Mouse (Mus musculus): ENCODE measurements at regions not wholly inside any gene's neighbourhood (a gene's known extent, or its start where the extent isn't known, plus 50 kb on each side); places are given as distances from the start of the nearest gene placed in this dataset.

DNA sequence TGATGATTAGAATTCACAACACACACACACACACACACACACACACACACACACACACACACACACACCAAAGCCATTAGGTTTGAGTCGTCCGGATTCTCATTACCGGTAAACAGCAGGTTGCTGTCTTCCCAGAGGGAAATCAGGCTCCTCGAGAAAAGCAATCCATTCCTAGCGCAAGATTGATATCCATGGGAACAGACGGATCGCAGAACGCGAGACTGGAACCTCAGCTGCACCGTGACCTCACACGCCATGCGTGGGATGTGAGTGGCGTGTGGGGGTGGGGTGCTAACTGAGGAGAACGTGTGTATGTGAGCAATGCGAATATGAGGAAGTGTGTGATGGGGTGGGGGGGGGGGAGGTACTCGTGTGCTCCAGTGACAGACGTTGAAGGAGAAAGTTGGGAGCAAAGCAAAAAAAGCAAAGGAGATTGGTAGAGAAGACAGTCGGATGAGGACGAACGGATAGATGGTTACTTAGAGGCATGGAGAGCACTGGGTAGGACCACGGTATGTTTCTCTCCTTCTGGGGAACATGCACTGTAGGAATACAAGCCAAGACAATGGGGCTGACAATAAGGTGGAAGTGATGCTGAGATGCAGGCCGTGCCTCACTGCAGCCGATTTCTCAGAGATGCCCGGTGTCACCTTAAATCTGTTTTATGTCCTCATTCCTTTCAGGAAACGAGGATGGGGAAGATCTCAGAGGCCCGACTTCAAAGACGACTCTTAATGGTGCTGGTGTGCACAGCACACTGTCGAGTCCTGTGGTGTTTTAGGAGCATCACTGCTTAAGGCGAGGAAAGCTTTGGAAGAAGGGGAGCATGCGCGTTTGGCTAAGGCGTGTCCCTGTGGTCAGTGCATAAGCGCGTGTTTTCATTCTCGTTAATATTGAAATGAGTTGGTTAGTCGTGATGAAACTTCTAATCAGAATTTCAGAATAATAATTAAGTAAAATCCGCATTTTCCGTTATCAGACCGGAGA is 516.7 kb upstream of the BB014433 start:
- TF ChIP-seq CTCF (IDR thresholded peaks at IDR 0.05; ENCODE audit: borderline replicate concordance, insufficient read depth, low read length) (no peak), POLR2A (IDR thresholded peaks at IDR 0.05; ENCODE audit: low read depth, low read length) (no peak)
